Mouse (Mus musculus) embryonic fibroblast, embryonic 13.5 days (primary cell): ENCODE measurements around the gene Hmcn1.

Experiments
- CTCF ChIP-seq: IDR thresholded peaks from 2 replicates; pipeline ENCODE4 v1.5.1; 2011; ENCODE audit warnings: mild to moderate bottlenecking, control low read depth, low read length, moderate library complexity, borderline replicate concordance; ENCODE audit not compliant: insufficient read depth
- POLR2A ChIP-seq: IDR thresholded peaks from 2 replicates; pipeline ENCODE4 v1.6.1; 2011; ENCODE audit warnings: low read depth, mild to moderate bottlenecking, control low read depth, low read length, moderate library complexity

DNA sequence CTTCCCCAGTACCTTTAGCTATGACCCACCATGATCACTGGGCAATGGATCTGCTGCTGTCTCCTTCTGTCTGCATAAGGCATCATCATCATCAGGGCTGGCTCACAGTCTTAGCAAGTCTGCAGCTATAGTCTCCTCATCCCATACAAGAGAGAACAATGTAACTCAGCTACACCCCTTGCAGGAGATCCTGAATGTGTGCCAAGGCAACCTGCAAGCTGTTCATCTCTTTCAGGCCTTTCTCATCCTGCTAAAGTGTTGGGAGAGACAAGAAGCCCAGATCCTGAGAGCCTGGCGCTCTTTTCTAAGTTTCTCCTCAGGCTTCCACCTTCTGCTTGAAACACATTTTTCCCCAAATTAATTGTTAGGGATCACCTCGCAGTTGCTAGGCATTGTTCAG, 135.5 kb downstream of the Hmcn1 start:
- TF ChIP-seq CTCF (no peak), POLR2A (no peak)
